Mouse (Mus musculus) heart, adult 2 months (tissue): Measurements from ENCODE around the gene Eif2b2. TPM values are rescaled to one million over a fixed set of nuclear protein-coding genes. Genes with fewer than 3 reads are reported as not detected.
A peak's percentile ranks its signal among the peaks of the same experiment; 100 is the strongest.

ENCODE experiments used
- DNase-seq, 2 experiments: peaks; one replicate each; pipeline ENCODE4 v3.0.0; 2021
- H3K27ac ChIP-seq: fragments of 200-600 bp; 2 replicates; pipeline ENCODE4 v1.8.1; 2022
- H3K27me3 ChIP-seq: fragments of 200-500 bp; 2 replicates; pipeline ENCODE4 v1.6.1; 2012; ENCODE audit warnings: mild to moderate bottlenecking, low read length, inconsistent platforms, mixed read lengths; ENCODE audit not compliant: control insufficient read depth, insufficient read depth
- H3K36me3 ChIP-seq: fragments of 200-500 bp; 2 replicates; pipeline ENCODE4 v1.6.1; 2012; ENCODE audit warnings: low read length, inconsistent platforms; ENCODE audit not compliant: control insufficient read depth, insufficient read depth
- H3K4me1 ChIP-seq: fragments of 200-500 bp; 2 replicates; pipeline ENCODE4 v1.6.1; 2011; ENCODE audit warnings: low read length; ENCODE audit not compliant: control insufficient read depth, insufficient read depth
- H3K4me3 ChIP-seq: fragments of 200-600 bp; 2 replicates; pipeline ENCODE4 v1.8.1; 2022
- H3K79me2 ChIP-seq: fragments of 200-500 bp; replicated peaks from 2 replicates; pipeline ENCODE4 v1.6.1; 2012; ENCODE audit warnings: mild to moderate bottlenecking, inconsistent platforms, low read length, moderate library complexity, mixed read lengths; ENCODE audit not compliant: control insufficient read depth, insufficient read depth
- H3K9ac ChIP-seq: fragments of 200-500 bp; 2 replicates; pipeline ENCODE4 v1.6.1; 2012; ENCODE audit warnings: low read depth, mild to moderate bottlenecking, control low read depth, inconsistent platforms, low read length, mixed read lengths
- CTCF ChIP-seq: fragments of 200-600 bp; IDR thresholded peaks from 2 replicates; pipeline ENCODE4 v1.8.1; 2022; ENCODE audit warnings: antibody characterized with exemption, mild to moderate bottlenecking, moderate library complexity
- EP300 ChIP-seq: fragments of 200-500 bp; IDR thresholded peaks from 2 replicates; pipeline ENCODE4 v1.6.1; 2011; ENCODE audit warnings: low read depth, low read length, control low read depth; ENCODE audit not compliant: insufficient read depth
- POLR2A ChIP-seq: fragments of 200-500 bp; IDR thresholded peaks from 2 replicates; pipeline ENCODE4 v1.6.1; 2011; ENCODE audit warnings: mild to moderate bottlenecking, low read depth, low read length, control low read depth; ENCODE audit not compliant: insufficient read depth
- WGBS: fragments of 180-500 bp; shearing (Covaris S2); methylation state at CpG from one replicate; pipeline ENCODE4 v1.1.7; 2018; 5-methylcytosine and 5-hydroxymethylcytosine counted together
- intact Hi-C: fragments of 180-260 bp; cut with DNase I; formaldehyde crosslinking; loops from one replicate; pipeline ENCODE4 v1.15.1; 2025
- polyA plus RNA-seq: library from polyadenylated mRNA; depleted of rRNA; stranded (reverse); fragments of >200 nt; gene quantifications from 2 replicates; pipeline ENCODE4 v1.2.3, GENCODE M21; 2012
- total RNA-seq, 2 experiments: library from RNA; stranded (reverse); gene quantifications; 2 replicates each; pipeline ENCODE4 v1.2.3; 2021

The Eif2b2 gene
- total and polyA plus RNA-seq, 3 experiments, result 40.3 to 60.2 (median 45.8) TPM

GRCm38 (mm10) chr12:85264531-85264930, 45.2 kb downstream of the Eif2b2 start:
- no peak overlapping the region for H3K4me3 ChIP-seq
- no peaks in the 10 kb centered on the region for H3K4me1 ChIP-seq
- DNase-seq, result no peak
- TF ChIP-seq CTCF (no peak), POLR2A (no peak), EP300 (no peak)
- no peaks in the 10 kb centered on the region for H3K27me3 ChIP-seq
- H3K27ac ChIP-seq, result no peak overlapping the region
- WGBS, result 76% methylated on average over 8 of the region's 8 CpGs
- no peak overlapping the region for H3K9ac ChIP-seq
- no peaks in the 10 kb centered on the region for H3K36me3 ChIP-seq
- intact Hi-C loops, result no loop called here
- H3K79me2 ChIP-seq, result no peaks in the 10 kb centered on the region

DNA sequence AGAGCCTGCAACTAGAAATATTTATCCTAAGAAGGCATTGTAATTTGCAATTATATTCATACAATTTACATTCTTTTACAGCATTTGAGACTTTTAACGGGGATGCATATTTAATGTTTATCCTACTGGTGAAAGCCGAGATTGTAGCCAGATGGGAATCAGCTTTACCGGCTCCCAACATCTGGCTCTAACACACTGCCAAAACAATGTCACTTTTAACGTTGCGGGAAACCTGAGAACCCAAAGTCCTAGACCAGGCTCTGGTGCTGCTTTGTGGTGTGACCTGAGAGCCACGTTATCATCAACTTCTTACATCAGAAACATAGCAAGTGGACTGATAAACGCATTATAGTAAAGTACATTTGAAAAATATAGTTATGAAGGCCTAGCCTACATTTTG, 45.7 kb downstream of the Eif2b2 start:
- Histone ChIP-seq H3K9ac (no peak overlapping the region), H3K27ac (no peak overlapping the region), H3K79me2 (no peaks in the 10 kb centered on the region), H3K36me3 (no peaks in the 10 kb centered on the region), H3K27me3 (no peaks in the 10 kb centered on the region), H3K4me3 (no peak overlapping the region), H3K4me1 (no peaks in the 10 kb centered on the region)
- DNase-seq, result no peak
- TF ChIP-seq EP300 (no peak), CTCF (no peak), POLR2A (no peak)
- intact Hi-C loops, result no loop called here
- 53% methylated on average over 7 of the region's 7 CpGs for WGBS

GRCm38 (mm10) chr12:85266248-85266647, 47.0 kb downstream of the Eif2b2 start:
- TF ChIP-seq POLR2A (no peak), CTCF (no peak), EP300 (no peak)
- Histone ChIP-seq H3K27ac (no peak overlapping the region), H3K4me3 (no peak overlapping the region), H3K36me3 (no peaks in the 10 kb centered on the region), H3K27me3 (no peaks in the 10 kb centered on the region), H3K9ac (no peak overlapping the region), H3K4me1 (peaks cover 2% of the 10 kb centered on the region; the same call in 1 of the 2 replicates), H3K79me2 (no peaks in the 10 kb centered on the region)
- 80% methylated on average over 3 of the region's 3 CpGs for WGBS
- no peak for DNase-seq
- intact Hi-C loops, result no loop called here

DNA sequence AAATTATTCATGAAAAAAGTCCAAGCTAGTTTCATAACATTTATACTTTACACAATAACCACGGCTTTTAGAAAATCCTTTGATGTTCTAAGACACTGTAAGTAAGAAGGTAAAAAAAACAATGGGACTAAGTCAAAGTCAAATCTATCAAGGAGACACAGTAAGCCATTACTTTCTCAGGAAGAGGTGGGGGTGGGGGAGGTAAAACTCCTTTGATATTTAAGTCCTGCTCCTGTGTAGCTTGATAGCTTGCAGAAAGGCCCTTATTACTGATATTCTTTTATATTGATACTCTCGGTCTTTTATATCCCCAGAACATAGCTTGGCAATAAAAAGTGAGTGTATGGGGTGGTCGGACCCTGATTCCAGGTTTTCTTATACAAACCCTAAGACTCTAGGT, 50.5 kb downstream of the Eif2b2 start:
- Histone ChIP-seq H3K79me2 (no peaks in the 10 kb centered on the region), H3K9ac (no peak overlapping the region; the same call in 1 of the 2 replicates), H3K27ac (peak overlapping the region; percentile 52), H3K27me3 (no peaks in the 10 kb centered on the region), H3K4me1 (peaks cover 2% of the 10 kb centered on the region; the same call in 1 of the 2 replicates), H3K36me3 (no peaks in the 10 kb centered on the region), H3K4me3 (peak overlapping the region; percentile 89)
- TF ChIP-seq CTCF, result no peak
- no peak for TF ChIP-seq EP300
- no peak for TF ChIP-seq POLR2A
- 56% methylated on average over 3 of the region's 3 CpGs for WGBS
- intact Hi-C loops, result no loop called here
- no peak for DNase-seq

- H3K79me2 ChIP-seq, result no peaks in the 10 kb centered on the region
- peak; percentile 88 to 90 for DNase-seq
- H3K9ac ChIP-seq, result peak within 1 kb of the TSS; percentile 56
- H3K27me3 ChIP-seq, result no peaks in the 10 kb centered on the region
- 2% methylated on average over 35 of the region's 35 CpGs for WGBS
- TF ChIP-seq POLR2A (peak; percentile 69), CTCF (peak; percentile 72), EP300 (no peak)
- intact Hi-C loops, result no loop called here
- peak within 1 kb of the TSS; percentile 89 for H3K4me3 ChIP-seq
- H3K27ac ChIP-seq, result peak within 1 kb of the TSS; percentile 52
- H3K36me3 ChIP-seq, result no peaks in the 10 kb centered on the region
- peaks cover 2% of the 10 kb centered on the region; the same call in 1 of the 2 replicates for H3K4me1 ChIP-seq
These were observed 51.0 kb downstream of the Eif2b2 start, which contains the start of gene Mlh3 for GRCm38 (mm10) chr12:85270319-85270718. TSS of gene Mlh3 (minus strand) at chr12:85270599.

GRCm38 (mm10) chr12:85271132-85271842, 52.0 kb downstream of the Eif2b2 start:
- Histone ChIP-seq H3K9ac (no peak overlapping the region), H3K4me3 (no peak overlapping the region), H3K27me3 (no peaks in the 10 kb centered on the region), H3K27ac (no peak overlapping the region), H3K79me2 (no peaks in the 10 kb centered on the region), H3K4me1 (peaks cover 2% of the 10 kb centered on the region; the same call in 1 of the 2 replicates), H3K36me3 (no peaks in the 10 kb centered on the region)
- 62% methylated on average over 7 of the region's 7 CpGs for WGBS
- intact Hi-C loops, result no loop called here
- TF ChIP-seq EP300, result no peak
- TF ChIP-seq CTCF, result 0 out of 2 replicates have a peak, but pooled peaks have one; percentile 12
- no peak for DNase-seq
